Mouse (Mus musculus): ENCODE results near the gene Grik5. TPM values are rescaled to one million over a fixed set of nuclear protein-coding genes. Genes with fewer than 3 reads are reported as not detected.
A peak's percentile ranks its signal among the peaks of the same experiment; 100 is the strongest.

Grik5 gene
- polyA plus RNA-seq, 1 experiment from 2014 or later, result 15.0 TPM

DNA sequence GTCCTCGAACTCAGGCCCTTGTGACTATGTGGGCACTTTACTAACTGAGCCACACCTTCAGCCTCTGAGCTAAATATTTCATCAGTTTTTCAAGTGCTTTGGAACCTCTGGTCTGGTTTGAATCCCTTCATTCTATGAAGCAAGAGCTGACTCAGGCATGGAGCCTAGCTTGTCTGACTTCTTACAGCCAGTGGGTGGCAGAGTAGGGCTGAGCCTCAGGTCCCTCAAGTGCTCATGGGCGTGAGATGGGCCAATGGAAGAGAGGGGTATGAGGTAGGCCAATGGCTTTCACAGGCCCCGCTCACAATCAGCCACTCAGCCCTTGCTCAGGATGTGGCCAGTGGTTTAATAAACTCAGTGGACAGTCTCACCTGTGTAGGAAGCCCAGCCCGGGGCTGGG lies 27.4 kb upstream of the Grik5 start:
- no peak overlapping the region for H3K4me3 ChIP-seq (replicated peaks)

DNA sequence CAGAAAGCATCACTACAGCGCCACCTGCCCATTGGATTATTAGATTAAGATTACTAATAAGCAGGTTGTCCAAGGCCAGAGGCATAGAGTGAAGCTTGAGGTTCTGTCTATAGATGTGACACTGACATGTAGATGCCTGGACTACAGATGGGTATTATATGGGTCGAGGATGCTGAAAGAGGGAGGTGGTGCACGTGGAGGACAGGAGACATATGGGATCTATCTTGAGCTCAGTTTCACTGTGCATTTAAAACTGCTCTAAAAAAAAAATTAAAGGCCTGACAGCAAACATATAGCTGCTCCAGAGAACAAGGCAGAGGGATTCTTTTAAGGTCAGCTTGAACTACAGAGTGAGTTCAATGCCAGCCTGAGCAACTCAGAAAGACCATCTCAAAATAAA lies 26.0 kb upstream of the Grik5 start:
- H3K9me3 ChIP-seq, result no peaks in the 10 kb centered on the region
- no peaks in the 10 kb centered on the region for H3K4me1 ChIP-seq (replicated peaks)
- H3K4me3 ChIP-seq (replicated peaks), result no peak overlapping the region
- no peak overlapping the region for H3K9ac ChIP-seq (replicated peaks)
- WGBS, result 71% methylated on average over 3 of the region's 3 CpGs
- H3K27ac ChIP-seq, result no peak overlapping the region
- H3K4me2 ChIP-seq, result no peak overlapping the region
- peaks cover 15% of the 10 kb centered on the region; the same call in 1 of the 2 replicates for H3K27me3 ChIP-seq
- no peaks in the 10 kb centered on the region for H3K36me3 ChIP-seq
- ATAC-seq (ENCODE audit: insufficient number of reproducible peaks, insufficient read depth, low FRiP score, low TSS enrichment, low read depth), result no peak

More for the DNA sequence above, 27.4 kb upstream of the Grik5 start:
- no peak for ATAC-seq (ENCODE audit: insufficient number of reproducible peaks, insufficient read depth, low FRiP score, low TSS enrichment, low read depth)
- Histone ChIP-seq H3K36me3 (no peaks in the 10 kb centered on the region), H3K27me3 (peaks cover 12% of the 10 kb centered on the region; the same call in 1 of the 2 replicates), H3K9me3 (no peaks in the 10 kb centered on the region), H3K27ac (no peak overlapping the region), H3K4me2 (no peak overlapping the region), H3K9ac (replicated peaks) (no peak overlapping the region), H3K4me1 (replicated peaks) (no peaks in the 10 kb centered on the region)
- 45% methylated on average over 4 of the region's 4 CpGs for WGBS

DNA sequence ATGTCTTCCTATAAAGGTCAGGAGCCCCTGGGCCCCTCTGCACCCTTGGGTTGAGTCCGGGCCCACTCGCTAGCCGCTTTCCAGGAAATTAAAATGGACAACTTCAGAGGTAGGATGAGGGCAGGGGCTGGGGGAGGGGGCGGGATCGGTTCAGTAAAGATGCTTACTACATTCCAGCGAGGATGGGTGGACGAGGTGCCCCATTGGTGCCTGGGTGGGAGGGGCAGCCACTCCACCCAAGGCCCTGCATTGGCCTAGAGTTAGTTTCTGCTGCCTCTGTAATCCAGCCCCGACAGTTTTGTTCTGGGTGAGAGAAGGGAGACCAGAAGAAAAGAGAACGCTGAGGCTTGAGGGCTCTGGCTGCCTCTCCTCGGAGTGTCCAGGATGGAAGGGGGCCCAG lies 17.7 kb upstream of the Grik5 start:
- Histone ChIP-seq H3K27ac (no peak overlapping the region), H3K4me1 (replicated peaks) (peaks cover 19% of the 10 kb centered on the region), H3K27me3 (peaks cover 11% of the 10 kb centered on the region), H3K4me3 (replicated peaks) (no peak overlapping the region), H3K9ac (replicated peaks) (no peak overlapping the region), H3K36me3 (peaks cover 16% of the 10 kb centered on the region), H3K4me2 (no peak overlapping the region), H3K9me3 (no peaks in the 10 kb centered on the region)
- WGBS, result 36% methylated on average over 10 of the region's 10 CpGs
- ATAC-seq (ENCODE audit: insufficient number of reproducible peaks, insufficient read depth, low FRiP score, low TSS enrichment, low read depth), result no peak

DNA sequence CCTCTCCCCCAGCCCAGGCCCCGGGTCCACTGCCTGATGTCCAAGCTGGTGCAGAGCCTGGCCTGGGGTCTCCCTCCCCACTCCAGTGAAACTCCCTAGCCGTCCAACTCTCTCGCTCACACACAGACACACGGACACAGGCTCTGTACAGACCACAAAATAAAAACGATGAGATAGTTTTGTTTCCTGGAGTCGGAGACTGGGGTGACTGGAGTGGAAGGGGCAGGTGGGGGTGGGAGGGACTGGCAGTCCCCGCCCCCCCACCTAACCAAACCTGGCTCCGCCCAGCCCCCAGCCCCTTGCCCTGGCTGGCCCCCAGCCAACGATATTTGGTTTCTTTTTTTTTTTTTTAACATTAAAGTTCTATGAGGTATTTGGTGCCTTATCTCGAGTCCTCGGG lies 16.8 kb upstream of the Grik5 start:
- H3K9ac ChIP-seq (replicated peaks), result no peak overlapping the region
- no peak overlapping the region for H3K4me3 ChIP-seq (replicated peaks)
- peaks cover 11% of the 10 kb centered on the region for H3K27me3 ChIP-seq
- peaks cover 26% of the 10 kb centered on the region for H3K36me3 ChIP-seq
- WGBS, result 29% methylated on average over 11 of the region's 11 CpGs
- H3K27ac ChIP-seq, result no peak overlapping the region
- ATAC-seq (ENCODE audit: insufficient number of reproducible peaks, insufficient read depth, low FRiP score, low TSS enrichment, low read depth), result no peak
- H3K4me2 ChIP-seq, result peak overlapping the region; percentile 6; the same call in 1 of the 2 replicates
- H3K9me3 ChIP-seq, result no peaks in the 10 kb centered on the region
- H3K4me1 ChIP-seq (replicated peaks), result peaks cover 19% of the 10 kb centered on the region

DNA sequence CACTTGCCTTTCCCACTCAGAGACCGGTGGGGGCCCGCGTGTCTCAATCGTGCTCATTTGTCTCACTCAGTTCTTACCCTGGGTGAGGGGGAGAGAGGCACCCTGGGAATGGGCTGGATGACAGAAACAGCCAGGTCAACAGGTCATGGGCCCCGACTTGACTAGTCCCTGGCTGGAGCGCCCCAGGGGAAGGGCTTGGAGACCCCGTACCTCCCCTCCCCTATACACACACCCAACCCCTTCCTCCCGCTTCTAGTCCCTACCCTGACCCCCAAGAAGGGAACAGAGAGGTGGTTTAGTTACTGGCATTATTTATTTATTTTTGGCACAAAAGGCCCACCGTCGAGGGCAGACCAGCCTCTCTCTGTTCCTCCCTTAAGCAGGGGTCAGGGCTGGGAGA lies 16.4 kb upstream of the Grik5 start:
- H3K27ac ChIP-seq, result no peak overlapping the region
- peaks cover 30% of the 10 kb centered on the region for H3K36me3 ChIP-seq
- WGBS, result 14% methylated on average over 10 of the region's 10 CpGs
- no peak for ATAC-seq (ENCODE audit: insufficient number of reproducible peaks, insufficient read depth, low FRiP score, low TSS enrichment, low read depth)
- no peak overlapping the region for H3K9ac ChIP-seq (replicated peaks)
- H3K4me1 ChIP-seq (replicated peaks), result peaks cover 19% of the 10 kb centered on the region
- H3K4me3 ChIP-seq (replicated peaks), result no peak overlapping the region
- H3K27me3 ChIP-seq, result peaks cover 11% of the 10 kb centered on the region
- H3K9me3 ChIP-seq, result no peaks in the 10 kb centered on the region
- peak overlapping the region; percentile 6; the same call in 1 of the 2 replicates for H3K4me2 ChIP-seq

DNA sequence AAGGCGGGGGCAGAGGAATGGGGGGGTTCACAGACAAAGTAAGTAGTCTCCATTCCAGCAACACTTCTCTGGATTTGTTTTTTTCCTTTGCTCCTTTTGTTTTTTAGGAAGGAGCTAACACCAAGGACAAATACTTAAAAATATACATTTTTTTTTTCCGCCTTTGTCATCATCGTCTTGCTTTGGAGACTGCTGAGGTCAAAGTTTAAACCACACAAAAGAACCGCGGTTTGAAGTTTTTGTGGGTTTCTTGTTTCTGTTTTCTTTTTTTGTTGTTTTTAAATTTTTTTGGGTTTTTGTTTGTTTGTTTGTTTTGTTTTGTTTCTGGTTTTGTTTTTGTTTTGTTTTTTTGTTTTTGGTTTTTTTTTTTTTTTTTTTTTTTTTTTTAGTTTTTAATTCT lies 15.8 kb upstream of the Grik5 start:
- Histone ChIP-seq H3K27me3 (peaks cover 6% of the 10 kb centered on the region), H3K4me1 (replicated peaks) (peaks cover 19% of the 10 kb centered on the region), H3K9ac (replicated peaks) (no peak overlapping the region), H3K36me3 (peaks cover 36% of the 10 kb centered on the region), H3K27ac (no peak overlapping the region), H3K4me3 (replicated peaks) (no peak overlapping the region), H3K4me2 (no peak overlapping the region), H3K9me3 (no peaks in the 10 kb centered on the region)
- no peak for ATAC-seq (ENCODE audit: insufficient number of reproducible peaks, insufficient read depth, low FRiP score, low TSS enrichment, low read depth)
- 67% methylated on average over 5 of the region's 5 CpGs for WGBS

DNA sequence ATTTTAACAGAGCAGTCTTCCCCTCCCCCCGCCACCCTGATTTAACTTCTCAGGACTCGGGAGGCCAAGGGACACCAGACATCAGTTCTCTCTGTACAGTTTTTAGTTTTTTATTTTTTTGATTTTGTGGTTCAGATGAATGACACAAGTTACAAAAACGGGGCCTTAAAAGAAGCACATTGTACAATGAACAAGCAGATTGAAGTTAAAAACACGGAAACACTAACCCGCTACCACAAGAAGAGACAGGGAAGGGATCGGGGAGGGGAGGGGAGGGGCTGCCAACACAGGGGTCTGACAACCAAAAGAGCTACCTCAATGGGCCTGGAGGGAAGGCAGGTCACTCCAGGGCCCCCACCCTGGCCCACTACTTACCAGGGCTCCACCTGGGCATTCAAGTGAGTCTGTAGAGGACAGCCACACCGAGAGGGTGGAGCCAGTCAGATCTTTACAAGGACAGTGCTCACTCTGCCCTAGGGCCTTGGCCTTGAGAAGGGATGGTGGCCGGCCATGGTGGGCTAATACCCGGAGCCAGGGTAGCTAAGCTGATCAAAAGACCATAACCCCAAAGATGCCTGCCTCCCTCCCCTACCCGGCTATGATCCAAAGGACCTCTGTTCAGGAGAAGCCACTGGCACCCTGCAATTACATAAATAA lies 15.2 kb upstream of the Grik5 start:
- Histone ChIP-seq H3K4me2 (no peak overlapping the region), H3K4me3 (replicated peaks) (no peak overlapping the region), H3K27me3 (0 out of 2 replicates have a peak, but pooled peaks cover under 1% of the 10 kb centered on the region), H3K9me3 (no peaks in the 10 kb centered on the region), H3K27ac (0 out of 2 replicates have a peak overlapping the region, but pooled peaks have one; percentile 4), H3K9ac (replicated peaks) (no peak overlapping the region), H3K36me3 (peaks cover 41% of the 10 kb centered on the region), H3K4me1 (replicated peaks) (peaks cover 19% of the 10 kb centered on the region)
- no peak for ATAC-seq (ENCODE audit: insufficient number of reproducible peaks, insufficient read depth, low FRiP score, low TSS enrichment, low read depth)
- 63% methylated on average over 10 of the region's 10 CpGs for WGBS

DNA sequence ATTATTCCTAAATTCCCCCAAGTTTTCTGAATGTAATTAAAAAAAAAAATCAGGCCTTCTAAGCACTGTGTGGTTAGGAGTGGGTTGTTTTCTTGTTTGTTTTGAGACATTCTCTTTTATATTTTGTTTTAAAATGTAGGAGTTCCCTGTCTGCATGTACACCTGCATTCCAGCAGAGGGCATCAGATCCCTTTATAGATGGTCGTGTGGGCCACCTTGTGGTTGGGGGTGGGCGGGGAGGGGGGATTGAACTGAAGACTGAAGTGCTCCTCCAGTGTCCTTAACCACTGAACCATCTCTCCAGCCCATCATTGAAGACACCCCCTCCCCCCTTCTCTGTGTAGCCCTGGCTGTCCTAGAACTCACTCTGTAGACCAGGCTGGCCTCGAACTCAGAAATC lies 14.5 kb upstream of the Grik5 start:
- 50% methylated on average over 3 of the region's 3 CpGs for WGBS

DNA sequence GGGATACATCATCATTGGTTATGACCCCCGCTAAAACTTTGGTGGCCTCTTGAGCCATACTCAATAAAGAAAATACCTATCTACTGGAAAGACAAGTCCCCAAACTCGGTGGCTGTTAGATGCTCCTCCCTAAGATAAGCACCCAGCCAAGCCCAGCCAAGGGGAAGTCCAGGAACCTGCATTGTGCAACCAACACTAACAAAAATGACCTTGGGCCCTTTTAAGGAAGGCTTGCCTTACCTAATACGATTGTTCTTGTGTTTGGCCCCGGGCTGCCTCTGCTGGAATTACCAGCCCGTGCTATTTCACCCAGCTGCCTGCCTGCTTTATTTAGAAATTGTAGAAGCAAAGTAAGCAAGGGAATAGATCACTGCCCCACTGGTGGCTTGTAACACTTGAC lies 12.5 kb upstream of the Grik5 start:
- Histone ChIP-seq H3K4me3 (replicated peaks) (no peak overlapping the region), H3K9ac (replicated peaks) (no peak overlapping the region), H3K27ac (no peak overlapping the region), H3K27me3 (no peaks in the 10 kb centered on the region), H3K4me1 (replicated peaks) (peaks cover 17% of the 10 kb centered on the region), H3K36me3 (peaks cover 69% of the 10 kb centered on the region), H3K4me2 (no peak overlapping the region), H3K9me3 (no peaks in the 10 kb centered on the region)
- 90% methylated on average over 5 of the region's 5 CpGs for WGBS
- no peak for ATAC-seq (ENCODE audit: insufficient number of reproducible peaks, insufficient read depth, low FRiP score, low TSS enrichment, low read depth)

More for the DNA sequence above, 14.5 kb upstream of the Grik5 start:
- Histone ChIP-seq H3K9ac (replicated peaks) (no peak overlapping the region), H3K4me2 (no peak overlapping the region), H3K27ac (no peak overlapping the region), H3K9me3 (no peaks in the 10 kb centered on the region), H3K36me3 (peaks cover 49% of the 10 kb centered on the region), H3K4me1 (replicated peaks) (peaks cover 19% of the 10 kb centered on the region), H3K4me3 (replicated peaks) (no peak overlapping the region), H3K27me3 (no peaks in the 10 kb centered on the region)
- ATAC-seq (ENCODE audit: insufficient number of reproducible peaks, insufficient read depth, low FRiP score, low TSS enrichment, low read depth), result no peak

DNA sequence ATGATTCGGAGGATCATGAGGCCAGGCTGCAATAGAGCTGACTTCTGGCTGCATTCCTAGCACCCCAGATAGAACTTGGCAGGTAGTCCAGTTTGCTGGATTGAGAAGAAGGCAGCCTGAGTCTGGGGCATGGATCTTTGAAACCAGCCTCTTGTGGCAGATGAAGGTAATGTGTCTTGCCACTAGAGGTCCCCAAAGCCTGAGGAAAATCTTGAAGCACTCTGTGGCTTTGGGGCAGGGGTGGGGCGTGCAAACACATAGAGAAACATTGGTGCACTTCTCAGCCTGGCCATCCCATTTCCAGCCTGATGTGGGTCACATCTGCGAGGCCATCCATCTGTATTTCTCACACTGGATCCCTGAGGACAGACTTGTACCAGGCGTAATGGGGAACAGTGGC lies 10.4 kb upstream of the Grik5 start:
- H3K9me3 ChIP-seq, result no peaks in the 10 kb centered on the region
- H3K9ac ChIP-seq (replicated peaks), result no peak overlapping the region
- H3K4me2 ChIP-seq, result no peak overlapping the region
- H3K27me3 ChIP-seq, result no peaks in the 10 kb centered on the region
- H3K36me3 ChIP-seq, result peaks cover 78% of the 10 kb centered on the region
- no peak for ATAC-seq (ENCODE audit: insufficient number of reproducible peaks, insufficient read depth, low FRiP score, low TSS enrichment, low read depth)
- no peak overlapping the region for H3K4me3 ChIP-seq (replicated peaks)
- H3K27ac ChIP-seq, result no peak overlapping the region
- WGBS, result 89% methylated on average over 4 of the region's 4 CpGs
- peaks cover 15% of the 10 kb centered on the region for H3K4me1 ChIP-seq (replicated peaks)

DNA sequence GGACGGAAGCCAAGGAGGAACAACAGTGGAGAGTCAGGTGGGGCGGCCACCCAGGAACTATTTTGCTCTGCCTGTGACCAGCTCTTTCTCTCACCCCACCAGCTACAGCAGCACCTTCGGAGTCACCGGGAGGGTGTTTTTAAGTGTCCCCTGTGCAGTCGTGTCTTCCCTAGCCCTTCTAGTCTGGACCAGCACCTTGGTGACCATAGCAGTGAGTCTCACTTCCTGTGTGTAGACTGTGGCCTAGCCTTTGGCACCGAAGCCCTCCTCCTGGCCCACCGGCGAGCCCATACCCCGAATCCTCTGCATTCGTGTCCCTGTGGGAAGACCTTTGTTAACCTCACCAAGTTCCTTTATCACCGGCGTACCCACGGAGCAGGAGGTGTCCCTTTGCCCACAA lies 8.3 kb upstream of the Grik5 start:
- Histone ChIP-seq H3K27me3 (no peaks in the 10 kb centered on the region), H3K9me3 (no peaks in the 10 kb centered on the region), H3K4me3 (replicated peaks) (no peak overlapping the region), H3K36me3 (peaks cover 67% of the 10 kb centered on the region), H3K27ac (no peak overlapping the region), H3K4me1 (replicated peaks) (peaks cover 23% of the 10 kb centered on the region), H3K4me2 (no peak overlapping the region), H3K9ac (replicated peaks) (no peak overlapping the region)
- WGBS, result 94% methylated on average over 13 of the region's 13 CpGs
- ATAC-seq (ENCODE audit: insufficient number of reproducible peaks, insufficient read depth, low FRiP score, low TSS enrichment, low read depth), result no peak

DNA sequence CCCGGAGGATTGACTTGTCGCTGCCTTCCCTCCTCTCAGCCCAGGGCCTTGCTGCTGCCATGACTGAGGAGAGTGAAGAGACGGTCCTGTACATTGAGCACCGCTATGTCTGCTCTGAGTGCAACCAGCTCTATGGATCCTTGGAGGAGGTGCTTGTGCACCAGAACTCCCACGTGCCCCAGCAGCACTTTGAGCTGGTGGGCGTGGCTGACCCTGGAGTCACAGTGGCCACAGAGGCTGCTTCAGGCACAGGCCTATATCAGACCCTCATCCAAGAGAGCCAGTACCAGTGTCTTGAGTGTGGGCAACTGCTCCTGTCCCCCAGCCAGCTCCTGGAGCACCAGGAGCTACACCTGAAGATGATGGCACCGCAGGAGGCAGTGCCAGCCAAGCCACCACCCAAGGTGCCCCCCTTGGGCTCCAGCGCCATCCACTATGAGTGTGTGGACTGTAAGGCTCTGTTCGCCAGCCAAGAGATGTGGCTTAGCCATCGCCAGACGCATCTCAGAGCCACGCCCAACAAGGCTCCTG lies 7.4 kb upstream of the Grik5 start:
- Histone ChIP-seq H3K9ac (replicated peaks) (no peak overlapping the region), H3K4me3 (replicated peaks) (0 out of 2 replicates have a peak overlapping the region, but pooled peaks have one; percentile 9), H3K36me3 (peaks cover 58% of the 10 kb centered on the region), H3K27me3 (no peaks in the 10 kb centered on the region), H3K27ac (no peak overlapping the region), H3K4me2 (no peak overlapping the region), H3K9me3 (no peaks in the 10 kb centered on the region), H3K4me1 (replicated peaks) (peaks cover 23% of the 10 kb centered on the region)
- ATAC-seq (ENCODE audit: insufficient number of reproducible peaks, insufficient read depth, low FRiP score, low TSS enrichment, low read depth), result no peak
- WGBS, result 85% methylated on average over 12 of the region's 12 CpGs

Measured in limb, embryonic 12.5 days (tissue).